Mouse (Mus musculus) erythroid progenitor cell, adult 5-6 weeks (primary cell): Measurements from ENCODE around the gene Abl1. TPM values are rescaled to one million over a fixed set of nuclear protein-coding genes. Genes with fewer than 3 reads are reported as not detected.

Experiments used
- ATAC-seq: replicated peaks from 2 replicates; pipeline ENCODE4 v1.8.0; 2016; ENCODE audit warnings: moderate number of reproducible peaks, mild to moderate bottlenecking, moderate TSS enrichment, inconsistent platforms; ENCODE audit not compliant: poor library complexity, low FRiP score, severe bottlenecking
- total RNA-seq, 2 experiments: library from RNA; stranded (forward) in 1 of 2; stranded (reverse) in 1 of 2; fragments of 150-400 nt in 1 of 2; fragments of 186-747, 209-891 nt in 1 of 2; gene quantifications; 2 replicates each; pipeline versions ENCODE4 v1.2.3 to v1.2.4; 2015 to 2017; ENCODE audit warnings: low replicate concordance in 2 of 2

The Abl1 gene
- total RNA-seq, 2 experiments from 2014 or later: 26.5 to 26.8 TPM

- no peak for ATAC-seq
Measured at GRCm38 (mm10) chr2:31811086-31811958, 123.1 kb downstream of the Abl1 start.

GRCm38 (mm10) chr2:31813641-31814040 is 125.5 kb downstream of the Abl1 start:
- no peak for ATAC-seq

GRCm38 (mm10) chr2:31814699-31815098 is 126.5 kb downstream of the Abl1 start:
- ATAC-seq: no peak

GRCm38 (mm10) chr2:31815367-31815766 is 127.2 kb downstream of the Abl1 start:
- no peak for ATAC-seq

- ATAC-seq: no peak
Measured at GRCm38 (mm10) chr2:31822524-31823371, 134.6 kb downstream of the Abl1 start.

GRCm38 (mm10) chr2:31823933-31824730 is 136.0 kb downstream of the Abl1 start:
- ATAC-seq: no peak

- no peak for ATAC-seq
Measured at GRCm38 (mm10) chr2:31825469-31825911, 137.3 kb downstream of the Abl1 start.

GRCm38 (mm10) chr2:31826094-31827085 is 138.2 kb downstream of the Abl1 start:
- ATAC-seq: no peak

- no peak for ATAC-seq
Measured at GRCm38 (mm10) chr2:31827877-31828276, 139.7 kb downstream of the Abl1 start.

- no peak for ATAC-seq
Measured at GRCm38 (mm10) chr2:31828311-31828825, 140.2 kb downstream of the Abl1 start.

- ATAC-seq: no peak
Measured at GRCm38 (mm10) chr2:31836091-31836490, 147.9 kb downstream of the Abl1 start.

- no peak for ATAC-seq
Measured at GRCm38 (mm10) chr2:31836985-31837384, 148.8 kb downstream of the Abl1 start.

- no peak for ATAC-seq
Measured at GRCm38 (mm10) chr2:31838868-31839267, 150.7 kb downstream of the Abl1 start.

GRCm38 (mm10) chr2:31844729-31845136 is 156.6 kb downstream of the Abl1 start:
- ATAC-seq: no peak

- no peak for ATAC-seq
Measured at GRCm38 (mm10) chr2:31845512-31845895, 157.3 kb downstream of the Abl1 start.

GRCm38 (mm10) chr2:31845896-31846691 is 157.9 kb downstream of the Abl1 start, which contains the start of gene Fibcd1:
Gene Fibcd1 (minus strand): TSS chr2:31846005.
- ATAC-seq: no peak
